Mouse (Mus musculus) olfactory bulb, adult 2 months (tissue): ENCODE measurements around the gene Ndufv1. TPM values are rescaled to one million over a fixed set of nuclear protein-coding genes. Genes with fewer than 3 reads are reported as not detected.
A peak's percentile ranks its signal among the peaks of the same experiment; 100 is the strongest.
"Not testable (repeated sequence)": the region's sequence is repeated elsewhere in the genome, so short reads cannot be mapped to it uniquely, and the experiment has no call there.

ENCODE experiments used
- H3K27ac ChIP-seq: fragments of 200-500 bp; 2 replicates; pipeline ENCODE4 v1.5.1; 2012; ENCODE audit warnings: low read depth, low read length; ENCODE audit not compliant: insufficient read depth
- H3K4me1 ChIP-seq: fragments of 200-500 bp; 2 replicates; pipeline ENCODE4 v1.6.1; 2012; ENCODE audit warnings: low read length; ENCODE audit not compliant: control insufficient read depth, insufficient read depth
- H3K4me3 ChIP-seq: fragments of 200-500 bp; 2 replicates; pipeline ENCODE4 v1.5.1; 2012; ENCODE audit warnings: mild to moderate bottlenecking, low read depth, low read length, moderate library complexity; ENCODE audit not compliant: insufficient read depth
- CTCF ChIP-seq: fragments of 200-500 bp; IDR thresholded peaks from 2 replicates; pipeline ENCODE4 v1.5.1; 2012; ENCODE audit warnings: low read depth, mild to moderate bottlenecking, low read length, moderate library complexity; ENCODE audit not compliant: insufficient read depth
- POLR2A ChIP-seq: fragments of 200-500 bp; IDR thresholded peaks from 2 replicates; pipeline ENCODE4 v1.6.1; 2012; ENCODE audit warnings: mild to moderate bottlenecking, low read depth, low read length, moderate library complexity; ENCODE audit not compliant: insufficient read depth
- WGBS: fragments of 180-500 bp; shearing (Covaris S2); methylation state at CpG from one replicate; pipeline ENCODE4 v1.1.7; 2018; 5-methylcytosine and 5-hydroxymethylcytosine counted together
- polyA plus RNA-seq: library from polyadenylated mRNA; stranded (reverse); fragments of >200 nt; gene quantifications from 2 replicates; pipeline ENCODE4 v1.2.4, GENCODE M21; 2012; ENCODE audit warnings: low replicate concordance; ENCODE audit not compliant: missing spikeins, insufficient read depth, insufficient read length

Ndufv1 gene
- polyA plus RNA-seq, 1 experiment, result 777 TPM

GRCm38 (mm10) chr19:4042124-4042523, 29.5 kb upstream of the Ndufv1 start:
- WGBS, result 70% methylated on average over 14 of the region's 14 CpGs
- Histone ChIP-seq H3K4me1 (peaks cover 7% of the 10 kb centered on the region), H3K27ac (no peak overlapping the region), H3K4me3 (no peak overlapping the region)
- TF ChIP-seq CTCF (no peak), POLR2A (no peak)

- peaks cover 10% of the 10 kb centered on the region for H3K4me1 ChIP-seq
- not testable (repeated sequence) for H3K27ac ChIP-seq, H3K4me3 ChIP-seq
- WGBS, result 90% methylated on average over 3 of the region's 4 CpGs
These were observed 28.9 kb upstream of the Ndufv1 start for GRCm38 (mm10) chr19:4041500-4041899.

- peaks cover 11% of the 10 kb centered on the region for H3K4me1 ChIP-seq
- not testable (repeated sequence) for H3K4me3 ChIP-seq, H3K27ac ChIP-seq
- WGBS, result 87% methylated on average over 5 of the region's 5 CpGs
These were observed 28.3 kb upstream of the Ndufv1 start for GRCm38 (mm10) chr19:4040941-4041340.

GRCm38 (mm10) chr19:4037788-4038232, 25.2 kb upstream of the Ndufv1 start, which contains the start of gene Gstp1:
Gstp1 (minus strand) TSS chr19:4037985.
- Histone ChIP-seq H3K4me1 (peaks cover 9% of the 10 kb centered on the region), H3K27ac (peak within 1 kb of the TSS; percentile 71), H3K4me3 (peak within 1 kb of the TSS; percentile 85)
- TF ChIP-seq CTCF (no peak), POLR2A (peak; percentile 67)
- WGBS, result under 1% methylated on average over 26 of the region's 26 CpGs

GRCm38 (mm10) chr19:4037154-4037787, 24.7 kb upstream of the Ndufv1 start:
- peak overlapping the region; percentile 71 for H3K27ac ChIP-seq
- WGBS, result 20% methylated on average over 7 of the region's 8 CpGs
- H3K4me1 ChIP-seq, result not testable (repeated sequence)
- peak overlapping the region; percentile 85 for H3K4me3 ChIP-seq

GRCm38 (mm10) chr19:4036327-4037045, 23.9 kb upstream of the Ndufv1 start:
- TF ChIP-seq POLR2A (no peak), CTCF (no peak)
- Histone ChIP-seq H3K4me3 (no peak overlapping the region), H3K27ac (no peak overlapping the region), H3K4me1 (peaks cover 9% of the 10 kb centered on the region)
- 83% methylated on average over 12 of the region's 12 CpGs for WGBS

- Histone ChIP-seq H3K27ac (no peak overlapping the region), H3K4me1 (peaks cover 9% of the 10 kb centered on the region), H3K4me3 (no peak overlapping the region)
- TF ChIP-seq POLR2A, result no peak
- TF ChIP-seq CTCF, result no peak
- 49% methylated on average over 5 of the region's 5 CpGs for WGBS
These were observed 21.1 kb upstream of the Ndufv1 start for GRCm38 (mm10) chr19:4033742-4034141.

- 80% methylated on average over 3 of the region's 3 CpGs for WGBS
- H3K27ac ChIP-seq, result no peak overlapping the region
- TF ChIP-seq CTCF, result no peak
- H3K4me3 ChIP-seq, result no peak overlapping the region
- peaks cover 9% of the 10 kb centered on the region for H3K4me1 ChIP-seq
These were observed 20.7 kb upstream of the Ndufv1 start for GRCm38 (mm10) chr19:4033298-4033697.

GRCm38 (mm10) chr19:4032668-4033067, 20.1 kb upstream of the Ndufv1 start:
- TF ChIP-seq CTCF (no peak), POLR2A (no peak)
- no peak overlapping the region for H3K27ac ChIP-seq
- peaks cover 9% of the 10 kb centered on the region for H3K4me1 ChIP-seq
- WGBS, result 66% methylated on average over 7 of the region's 7 CpGs
- H3K4me3 ChIP-seq, result no peak overlapping the region

- Histone ChIP-seq H3K4me1 (no peaks in the 10 kb centered on the region), H3K4me3 (no peak overlapping the region), H3K27ac (no peak overlapping the region)
- no peak for TF ChIP-seq POLR2A
- TF ChIP-seq CTCF, result no peak
These were observed 15.0 kb upstream of the Ndufv1 start for GRCm38 (mm10) chr19:4027576-4027975.
